Mouse (Mus musculus): ENCODE measurements around the gene Kcnv2.

Kcnv2 gene

DNA sequence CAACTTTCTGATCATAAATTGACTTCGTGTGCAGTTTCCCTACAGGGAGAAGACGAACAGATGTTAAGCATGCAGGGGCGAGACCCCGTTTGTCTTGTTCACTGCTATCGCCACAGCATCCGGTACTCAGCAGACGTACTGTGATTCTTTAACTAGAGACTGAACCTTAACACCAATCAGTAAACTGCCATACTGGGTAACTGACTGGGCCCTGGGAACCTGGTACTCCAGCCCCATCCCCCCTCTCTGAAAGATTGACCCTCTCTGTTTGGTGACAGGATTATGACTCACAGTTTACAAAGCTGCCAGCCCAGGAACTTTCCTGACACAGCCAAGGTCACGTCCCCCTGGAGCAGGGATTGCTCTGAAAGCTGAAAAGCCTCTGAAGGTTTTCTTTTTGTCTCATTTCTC lies 42.1 kb downstream of the Kcnv2 start:
- no peak for DNase-seq (ENCODE audit: low read depth, low spot score)

DNA sequence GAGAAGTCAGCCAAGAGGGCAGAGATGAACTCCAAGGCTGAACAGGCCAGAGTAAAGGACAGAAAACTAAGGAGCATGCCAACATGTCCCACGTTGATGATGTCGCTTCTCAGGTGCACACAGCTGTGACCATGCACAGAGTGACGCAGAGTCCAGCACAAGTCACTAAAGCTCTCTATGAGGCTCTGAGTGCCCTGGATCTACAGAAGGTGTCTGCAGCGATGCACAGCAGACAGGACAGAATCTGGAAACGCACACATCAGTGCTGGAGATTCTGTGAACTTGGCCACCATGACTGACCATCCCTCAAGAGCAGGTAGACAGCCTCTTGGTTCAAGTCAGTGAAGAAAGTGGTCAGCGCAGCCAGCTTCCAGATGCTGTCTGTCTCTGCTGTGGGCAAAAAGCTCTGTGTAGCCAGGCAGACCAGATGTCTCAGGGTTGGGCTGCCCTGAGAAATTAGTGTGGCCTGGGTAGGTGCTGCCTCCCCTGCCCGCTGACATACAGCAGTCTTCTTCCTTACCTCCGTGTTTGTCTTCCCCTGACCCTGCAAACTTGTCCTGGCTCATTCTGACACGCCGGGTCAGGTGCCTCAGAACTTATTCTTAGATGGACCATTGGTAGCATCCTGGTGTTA lies 43.8 kb downstream of the Kcnv2 start:
- DNase-seq (ENCODE audit: low read depth, low spot score), result no peak

DNA sequence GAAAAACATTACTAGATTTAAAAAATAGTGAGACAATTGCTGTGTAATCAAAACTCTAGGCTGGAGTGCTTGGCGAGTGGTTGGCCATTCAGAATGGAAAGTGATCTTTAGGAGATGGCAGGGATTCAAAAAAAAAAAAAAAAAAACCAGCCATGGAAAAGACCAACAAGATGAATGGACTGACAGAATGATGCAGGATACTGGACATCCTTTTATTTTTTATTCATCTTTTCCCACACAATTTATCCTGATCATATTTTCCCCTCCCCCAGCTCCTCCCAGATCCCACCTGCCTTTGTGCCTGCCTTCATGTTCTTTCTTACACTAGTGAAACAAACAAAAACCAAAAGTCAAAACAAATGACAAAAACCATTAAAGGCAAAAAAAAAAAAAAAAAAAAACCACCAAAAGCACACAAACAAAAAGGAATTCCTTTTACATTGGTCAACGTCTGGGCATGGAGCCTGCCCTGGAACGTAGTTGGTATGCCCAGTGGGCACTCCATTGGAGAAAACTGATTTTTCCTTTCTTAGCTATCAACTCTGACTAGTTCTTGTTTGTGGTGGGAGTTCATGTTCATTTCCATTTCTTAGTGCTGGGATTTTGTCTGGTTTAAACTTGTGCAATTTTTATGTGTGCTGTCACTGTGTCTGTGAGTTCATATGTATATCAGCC lies 47.2 kb downstream of the Kcnv2 start:
- DNase-seq (ENCODE audit: low read depth, low spot score), result no peak

DNA sequence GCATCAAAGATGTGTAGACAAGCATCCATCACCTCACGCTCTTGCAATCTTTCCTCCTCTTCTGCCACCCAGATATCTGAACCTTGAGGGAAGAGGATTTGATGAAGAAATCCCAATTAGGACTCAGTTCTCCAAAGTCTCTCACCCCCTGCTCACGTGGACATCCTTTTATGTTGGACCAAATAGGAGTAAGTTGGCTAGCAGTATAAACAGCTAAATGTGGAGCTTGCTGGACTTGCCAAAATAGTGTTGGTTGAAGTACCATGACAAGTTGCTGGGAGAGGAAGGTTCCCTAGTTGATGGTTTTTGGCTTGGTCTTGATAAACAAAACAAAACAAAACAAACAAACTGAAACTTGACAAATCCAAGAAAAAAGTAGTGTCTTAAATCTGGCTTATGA lies 47.8 kb downstream of the Kcnv2 start:
- DNase-seq (ENCODE audit: low read depth, low spot score), result no peak

DNA sequence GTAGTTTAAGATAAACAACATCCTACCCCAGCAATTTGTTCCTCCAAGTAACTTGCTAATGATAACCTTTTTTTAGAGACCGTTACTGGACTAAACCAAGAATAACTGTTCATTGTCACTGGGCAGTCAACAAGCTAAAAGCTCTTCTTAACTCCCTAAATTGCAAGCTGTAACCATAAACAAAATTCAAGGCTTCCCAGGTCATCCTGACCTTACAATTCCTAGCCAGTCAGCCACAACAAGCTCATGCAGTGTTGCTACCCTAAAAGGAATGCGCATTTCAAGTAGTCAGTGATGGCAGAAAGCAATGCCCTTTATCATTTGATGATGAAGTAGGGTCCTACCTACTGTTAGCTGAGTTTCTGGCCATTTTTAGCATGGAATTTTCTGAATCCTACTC lies 48.4 kb downstream of the Kcnv2 start:
- DNase-seq (ENCODE audit: low read depth, low spot score), result no peak

DNA sequence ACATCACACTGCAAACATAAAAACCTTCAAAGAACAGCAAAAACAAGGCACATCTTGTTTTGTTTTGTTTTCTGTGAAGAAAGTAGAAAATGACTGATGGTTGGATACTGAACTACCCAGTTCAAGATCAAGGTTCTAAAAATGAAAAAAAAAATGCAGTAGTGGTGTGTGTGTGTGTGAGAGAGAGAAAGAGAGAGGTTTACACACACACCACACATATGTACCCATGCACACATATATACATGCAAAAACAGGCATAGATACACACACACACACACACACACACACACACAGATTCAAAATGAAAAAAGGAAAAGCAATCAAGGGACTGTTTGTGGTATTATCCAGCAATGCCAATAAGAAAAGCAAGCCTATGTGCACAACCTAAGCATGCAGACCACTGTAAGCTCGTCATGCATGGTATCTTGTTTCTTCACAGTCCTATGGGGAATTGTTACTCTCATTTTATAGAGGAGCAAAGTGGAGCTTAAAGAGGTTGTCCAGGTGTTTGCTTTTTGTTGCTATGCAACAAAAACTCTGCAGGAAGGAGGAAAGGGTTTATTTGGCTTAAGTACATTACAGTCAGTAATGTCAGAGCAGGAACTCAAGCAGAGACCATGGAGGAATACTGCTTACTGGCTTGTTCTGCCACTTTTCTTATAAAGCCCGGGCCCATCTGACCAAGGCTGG lies 57.5 kb downstream of the Kcnv2 start:
- no peak for DNase-seq (ENCODE audit: low read depth, low spot score)

DNA sequence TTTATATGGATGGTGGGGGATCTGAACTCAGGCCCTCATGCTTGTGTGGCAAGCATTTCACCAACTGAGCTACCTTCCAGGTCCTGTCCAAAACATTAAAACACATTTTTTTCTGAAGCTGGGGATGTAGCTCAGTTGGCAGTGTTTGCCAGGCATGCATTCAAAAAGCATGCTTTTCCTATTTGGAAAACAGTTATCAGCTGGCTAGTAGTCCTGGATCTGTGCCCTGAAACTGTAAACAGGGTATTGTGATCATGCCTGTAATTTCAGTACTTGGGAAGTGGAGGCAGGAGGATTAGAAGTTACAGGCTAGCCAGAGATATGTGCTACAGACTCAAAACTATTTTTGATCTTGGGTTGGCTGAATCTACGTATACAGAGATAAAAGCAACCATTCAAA lies 59.7 kb downstream of the Kcnv2 start:
- DNase-seq (ENCODE audit: low read depth, low spot score), result no peak

DNA sequence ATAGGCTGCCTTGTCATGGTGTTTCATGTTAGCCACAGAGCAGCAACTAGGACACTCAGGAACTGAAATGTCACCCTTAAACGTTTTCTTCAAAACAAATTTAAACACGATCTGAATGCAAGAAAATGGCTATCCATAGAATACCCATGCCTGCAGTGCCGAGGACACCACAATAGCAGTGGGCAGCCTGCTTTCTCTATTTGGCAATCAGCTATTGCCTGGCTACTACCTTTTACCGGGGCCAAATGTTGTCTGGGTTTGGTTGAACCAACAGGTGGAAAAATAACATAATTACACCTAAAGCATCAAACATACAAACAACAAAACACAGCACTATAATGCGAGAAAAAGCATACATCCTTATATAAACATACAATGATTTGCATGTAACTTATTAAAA lies 60.9 kb downstream of the Kcnv2 start:
- DNase-seq (ENCODE audit: low read depth, low spot score), result no peak

DNA sequence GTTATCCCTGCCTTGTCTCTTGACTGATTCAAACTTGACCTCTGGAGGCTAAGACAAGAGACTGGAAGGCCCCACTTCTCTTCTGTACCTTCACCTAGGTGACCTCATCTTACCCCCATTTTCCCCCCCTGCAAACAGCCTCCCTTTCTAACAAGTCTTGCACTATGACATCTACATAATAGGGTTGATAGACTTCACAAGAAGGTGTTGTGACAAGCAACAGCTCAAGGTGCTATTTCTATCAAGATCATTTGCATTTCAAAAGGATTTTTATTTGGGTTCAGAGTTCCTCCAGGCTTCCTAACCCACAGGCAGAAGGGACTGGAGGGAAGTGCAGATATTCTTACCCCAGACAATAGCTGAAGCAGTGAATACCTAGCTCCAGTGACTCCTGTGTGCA lies 62.9 kb downstream of the Kcnv2 start:
- no peak for DNase-seq (ENCODE audit: low read depth, low spot score)

Data from ZHBTc4 (cell line).